Mouse (Mus musculus) lung, postnatal 0 days (tissue): ENCODE data around the gene Akr1c14.

Experiments
- CTCF ChIP-seq: IDR thresholded peaks from 2 replicates; pipeline ENCODE4 v1.5.1; 2016; ENCODE audit warnings: antibody characterized with exemption, mild to moderate bottlenecking
- EP300 ChIP-seq: IDR thresholded peaks from 2 replicates; pipeline ENCODE4 v1.6.1; 2016; ENCODE audit warnings: antibody characterized with exemption, mild to moderate bottlenecking, control low read depth

DNA sequence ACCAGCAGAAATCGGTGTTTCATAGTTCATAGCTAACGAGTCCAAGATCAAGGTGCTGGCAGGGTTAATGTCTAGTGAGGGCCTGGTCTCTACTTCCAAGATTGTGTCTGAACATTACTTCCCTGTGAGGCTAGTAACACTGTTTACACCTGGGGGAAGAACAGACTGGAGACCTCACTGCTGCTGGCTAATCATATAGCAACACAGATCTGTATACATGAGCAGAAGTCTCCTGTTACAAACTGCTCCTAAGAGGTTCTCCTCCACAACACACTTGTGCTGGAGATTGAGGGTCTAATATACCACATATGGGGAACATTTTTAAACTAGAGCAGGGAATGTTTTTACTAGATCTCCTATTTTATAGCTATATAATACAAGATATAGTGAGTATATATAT lies 18.9 kb upstream of the Akr1c14 start:
- TF ChIP-seq CTCF (no peak), EP300 (no peak)
